Mouse (Mus musculus): ENCODE data around the gene Vps35l.

Vps35l gene

DNA sequence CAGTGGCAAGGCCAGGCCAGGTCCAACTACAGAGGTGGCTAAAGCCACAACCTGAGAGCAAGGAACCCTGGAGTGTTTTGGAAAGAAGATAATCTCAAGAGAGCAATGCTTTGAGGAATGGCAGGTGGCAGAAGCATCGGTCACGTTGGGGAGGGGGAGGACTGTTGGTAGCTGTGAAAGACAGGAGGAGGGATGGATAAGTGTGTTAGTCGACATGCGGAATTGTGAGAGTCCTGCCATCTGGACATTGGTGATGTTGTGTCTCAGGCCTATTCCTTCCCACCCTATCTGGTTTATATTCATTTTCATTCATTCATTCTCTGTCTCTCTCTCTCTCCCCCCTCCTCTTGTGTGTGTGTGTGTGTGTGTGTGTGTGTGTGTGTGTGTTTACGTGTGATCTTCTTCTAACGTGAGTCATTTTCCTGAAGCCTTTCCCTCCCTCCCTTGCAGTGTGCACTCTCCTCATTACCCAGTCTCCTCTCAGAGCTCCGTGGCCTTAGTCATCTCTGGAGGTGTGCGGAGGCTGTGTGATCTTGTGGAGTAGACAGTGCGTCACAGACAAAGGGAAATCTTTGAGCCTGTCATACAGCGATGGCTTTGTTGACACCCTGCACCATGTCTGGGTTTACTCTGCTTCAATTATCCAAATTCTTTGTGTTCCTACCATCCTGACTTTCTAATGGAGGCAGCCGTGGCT is 43.4 kb downstream of the Vps35l start:
- DNase-seq: no peak

DNA sequence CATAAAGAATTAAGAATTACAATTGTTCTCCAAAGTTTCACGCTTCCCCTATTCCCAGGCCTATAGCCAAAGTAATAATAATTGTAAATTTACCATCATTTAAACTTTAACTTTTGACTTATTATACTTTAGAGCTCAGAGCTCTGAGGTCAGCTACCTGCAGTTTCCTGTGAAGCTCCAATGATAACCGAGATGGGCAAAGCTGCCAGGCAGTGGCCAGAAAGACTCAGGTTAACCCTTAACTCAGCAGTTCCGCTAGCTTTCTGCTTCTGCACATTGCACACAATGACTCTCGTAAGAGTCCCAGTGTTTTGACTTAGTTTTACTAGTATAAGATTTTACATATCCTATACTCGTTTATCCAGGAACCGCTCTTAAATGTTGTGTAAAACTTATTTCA is 46.1 kb downstream of the Vps35l start:
- no peak for DNase-seq

DNA sequence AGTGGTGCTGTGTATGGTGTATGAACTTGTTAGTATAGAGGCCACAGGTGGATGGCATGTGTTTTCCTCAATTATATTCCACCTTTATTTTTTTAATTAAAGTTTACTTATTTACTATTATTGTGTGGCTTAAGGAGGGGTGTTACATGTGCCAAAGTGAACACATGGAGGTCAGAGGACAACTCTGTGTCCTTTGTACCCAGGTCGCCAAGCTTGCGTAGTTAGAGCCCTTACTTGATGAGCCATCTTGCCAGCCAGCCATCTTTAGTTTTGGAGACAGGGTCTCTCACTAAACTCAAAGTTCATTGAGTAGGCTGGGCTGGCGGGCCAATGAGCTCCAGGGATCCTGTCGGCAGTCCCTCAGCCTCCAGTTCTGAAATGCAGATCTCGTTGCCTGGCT is 47.3 kb downstream of the Vps35l start:
- no peak for DNase-seq

DNA sequence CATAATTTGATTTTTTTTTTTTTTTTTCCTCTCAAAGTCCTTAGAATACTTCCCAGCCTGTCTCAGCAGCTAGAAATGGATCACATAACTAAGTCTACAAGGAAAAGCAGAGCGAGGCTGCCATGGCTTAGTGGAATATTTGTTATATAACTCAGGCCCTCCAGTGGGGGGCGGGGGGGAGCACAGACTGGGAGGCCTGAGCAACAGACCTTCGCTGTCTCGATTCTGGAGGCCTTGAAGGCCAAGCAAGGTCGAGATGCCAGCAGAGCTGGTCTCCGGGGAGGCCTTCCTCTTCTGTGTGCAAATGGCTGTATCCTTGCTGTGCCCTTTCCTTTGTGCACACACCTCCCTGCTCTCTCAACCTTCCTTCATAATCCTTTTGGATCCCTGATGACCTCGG is 48.5 kb downstream of the Vps35l start:
- DNase-seq: peak in 1 of 2 experiments; percentile 46

DNA sequence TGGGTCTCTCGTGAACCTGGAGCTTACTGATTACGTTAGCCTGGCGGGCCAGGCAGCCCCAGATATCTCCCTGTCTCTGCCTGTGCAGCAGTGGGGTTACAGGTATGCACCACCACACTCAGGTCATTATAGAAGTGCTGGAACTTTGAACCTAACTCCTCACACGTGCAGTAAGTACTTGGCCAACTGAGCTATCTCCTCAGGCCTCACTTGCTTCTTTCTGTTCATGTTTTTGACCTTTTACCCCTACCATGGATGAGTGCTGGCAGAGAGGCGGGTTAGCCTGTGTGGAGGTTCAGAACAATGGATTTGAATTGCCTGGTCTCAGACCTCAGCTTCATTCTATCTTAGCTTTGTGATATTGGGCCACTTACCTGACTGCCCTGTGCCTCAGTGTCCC is 50.3 kb downstream of the Vps35l start:
- DNase-seq: no peak

DNA sequence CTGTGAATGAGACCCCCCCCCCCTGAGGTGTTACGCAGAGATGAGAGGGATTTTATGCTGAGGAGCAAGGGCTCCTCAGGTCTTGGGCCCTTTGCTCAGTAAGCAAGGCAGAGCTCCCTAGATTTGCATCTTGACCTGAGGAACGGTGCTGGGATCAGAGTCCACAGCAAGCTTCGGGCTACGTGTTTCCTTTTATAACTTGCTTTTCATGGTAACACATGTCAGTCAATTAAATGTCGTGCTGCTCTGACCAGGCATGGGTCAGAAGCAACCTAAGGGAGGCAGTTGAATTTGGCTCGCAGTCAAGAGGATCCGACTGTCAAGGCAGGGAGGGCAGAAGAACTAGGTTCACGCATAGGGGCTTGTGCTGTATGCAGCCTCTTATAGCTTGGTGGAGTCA is 53.9 kb downstream of the Vps35l start:
- DNase-seq: peak in 1 of 2 experiments; percentile 29

DNA sequence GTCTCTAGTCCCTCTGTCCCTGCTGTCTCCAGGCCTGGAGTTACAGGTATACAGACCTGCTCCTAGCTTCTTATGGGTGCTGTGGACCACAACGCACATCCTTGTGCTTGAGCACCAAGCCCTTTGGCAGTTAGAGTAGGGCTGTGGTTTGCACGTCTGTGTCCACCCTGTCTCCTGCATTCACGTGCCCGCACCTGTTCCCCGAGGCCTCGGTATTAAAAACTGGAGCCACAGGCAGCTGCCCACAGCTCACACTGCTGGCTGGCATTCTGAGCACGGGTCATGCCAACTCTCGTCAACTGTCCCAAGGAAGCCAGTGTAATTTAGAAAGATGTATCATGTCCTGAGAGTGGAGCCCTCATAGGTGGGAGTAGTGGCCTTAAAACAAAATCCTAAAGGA is 55.8 kb downstream of the Vps35l start:
- DNase-seq: no peak

DNA sequence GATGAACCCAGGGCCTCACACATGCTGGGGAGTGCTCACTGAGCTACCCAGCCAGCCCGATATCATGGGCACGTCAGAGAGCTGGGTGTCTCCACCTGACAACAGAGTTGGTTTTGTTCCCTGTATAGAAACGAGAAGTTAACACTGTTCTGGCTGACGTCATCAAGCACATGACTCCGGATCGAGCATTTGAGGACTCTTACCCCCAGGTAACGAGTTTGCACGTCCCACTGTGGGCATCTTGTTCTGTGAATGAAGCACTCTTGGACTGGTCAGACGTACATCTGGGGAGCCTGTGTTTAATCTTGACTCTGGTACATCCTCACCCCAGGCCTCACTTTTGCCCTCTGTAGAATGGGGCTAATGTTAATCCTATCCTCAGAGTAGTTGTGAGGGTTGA is 56.8 kb downstream of the Vps35l start:
- DNase-seq: no peak

DNA sequence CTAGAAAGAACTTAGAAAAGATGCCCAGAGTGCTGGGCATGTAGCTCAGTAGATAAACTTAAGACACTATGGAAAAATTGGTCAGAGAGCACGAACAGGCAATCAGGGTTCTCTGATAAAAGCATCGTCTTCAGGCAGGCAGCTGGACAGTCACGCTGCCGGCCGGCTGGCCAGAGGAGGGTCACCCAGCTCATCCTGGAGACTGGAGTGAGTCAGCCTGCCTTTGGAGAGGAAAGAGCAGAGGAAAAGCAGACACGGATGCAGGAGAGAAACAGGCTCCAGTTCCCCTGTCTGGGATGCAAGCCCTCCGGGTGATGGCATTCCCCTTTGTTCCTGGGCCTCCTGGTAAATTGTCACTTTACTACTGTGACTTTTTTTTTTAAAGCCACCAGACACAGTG is 57.6 kb downstream of the Vps35l start:
- DNase-seq: no peak

DNA sequence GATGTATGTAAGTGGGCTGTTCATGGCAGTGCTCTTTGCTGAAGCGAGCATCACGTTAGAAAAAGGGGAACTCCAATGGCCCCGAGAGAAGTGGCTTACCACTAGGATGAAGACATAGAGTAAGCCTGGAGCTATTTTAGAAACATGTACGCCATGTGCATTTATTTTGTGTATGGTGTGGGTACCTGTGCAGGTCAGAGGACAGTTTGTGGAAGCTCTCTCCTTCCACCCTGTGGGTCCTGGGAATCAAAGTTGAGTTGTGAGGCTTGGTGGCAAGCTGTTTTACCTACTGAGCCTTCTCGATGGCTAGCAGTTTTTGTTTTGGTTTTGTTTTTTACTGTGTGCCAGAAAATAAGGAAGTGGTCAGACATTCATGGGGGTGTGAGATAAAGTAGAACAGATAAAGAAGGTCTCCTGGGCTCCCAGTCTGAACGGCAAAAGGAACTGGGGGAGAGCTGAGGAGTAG is 58.1 kb downstream of the Vps35l start:
- DNase-seq: no peak

DNA sequence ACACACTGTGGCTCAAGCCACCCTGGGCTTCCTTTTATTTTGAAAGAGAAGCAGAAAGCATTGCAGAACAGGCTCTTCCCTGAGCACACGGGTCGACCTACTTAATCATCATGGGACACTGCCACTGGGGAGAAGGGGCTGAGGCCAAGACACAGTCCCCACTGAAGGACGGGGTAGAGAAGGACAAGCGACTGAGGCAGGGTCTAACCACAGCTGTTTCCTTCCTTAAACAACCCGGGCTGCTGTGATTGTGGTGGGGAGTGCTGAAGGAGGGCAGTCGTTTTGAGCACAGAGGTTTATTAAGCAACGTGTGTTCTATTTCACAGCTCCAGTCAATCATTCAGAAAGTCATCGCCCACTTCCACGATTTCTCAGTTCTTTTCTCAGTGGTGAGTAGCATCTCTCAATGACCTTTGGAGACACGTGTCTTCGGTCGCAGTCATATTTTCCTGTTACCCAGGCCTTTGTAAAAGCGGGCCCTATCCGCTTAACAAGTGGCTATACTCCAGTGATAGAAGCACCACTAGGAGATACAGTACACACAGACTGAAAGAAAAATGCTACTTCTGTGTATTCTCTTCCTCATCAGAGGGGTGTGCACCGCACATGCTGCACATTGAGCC is 60.2 kb downstream of the Vps35l start:
- DNase-seq: no peak

DNA sequence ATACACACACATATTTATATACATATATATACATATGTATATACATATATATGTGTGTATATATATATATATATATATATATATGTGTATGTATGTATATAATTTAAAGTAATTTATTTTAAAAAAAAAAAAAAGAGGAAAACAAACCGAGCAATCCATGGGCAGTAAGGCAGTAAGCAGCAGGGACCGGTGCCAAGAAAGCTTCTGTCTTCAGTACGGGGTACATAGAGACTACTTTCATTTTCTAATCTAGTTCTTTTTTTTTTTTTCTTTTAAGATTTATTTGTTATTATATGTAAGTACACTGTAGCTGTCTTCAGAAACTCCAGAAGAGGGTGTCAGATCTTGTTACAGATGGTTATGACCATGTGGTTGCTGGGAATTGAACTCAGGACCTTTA is 61.8 kb downstream of the Vps35l start:
- DNase-seq: peak; percentile 36 to 45

DNA sequence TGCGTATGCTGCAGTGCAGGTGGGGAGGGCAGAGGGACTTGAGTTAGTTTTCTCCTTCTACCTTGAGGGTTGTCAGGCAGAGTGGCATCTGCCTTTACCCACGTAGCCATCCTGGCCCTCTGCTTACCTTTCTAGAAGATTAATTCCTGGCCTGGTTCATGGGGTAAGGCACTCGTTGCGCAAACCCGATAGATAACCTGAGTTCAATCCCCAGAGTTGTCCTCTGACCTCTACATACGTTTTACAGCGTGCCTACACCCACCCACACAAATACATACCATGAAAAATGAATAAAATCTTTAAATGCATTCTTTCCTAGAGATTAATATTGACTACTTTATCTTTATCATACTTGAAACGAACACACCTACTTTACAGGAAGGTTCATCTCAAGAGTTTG is 63.4 kb downstream of the Vps35l start:
- DNase-seq: no peak

DNA sequence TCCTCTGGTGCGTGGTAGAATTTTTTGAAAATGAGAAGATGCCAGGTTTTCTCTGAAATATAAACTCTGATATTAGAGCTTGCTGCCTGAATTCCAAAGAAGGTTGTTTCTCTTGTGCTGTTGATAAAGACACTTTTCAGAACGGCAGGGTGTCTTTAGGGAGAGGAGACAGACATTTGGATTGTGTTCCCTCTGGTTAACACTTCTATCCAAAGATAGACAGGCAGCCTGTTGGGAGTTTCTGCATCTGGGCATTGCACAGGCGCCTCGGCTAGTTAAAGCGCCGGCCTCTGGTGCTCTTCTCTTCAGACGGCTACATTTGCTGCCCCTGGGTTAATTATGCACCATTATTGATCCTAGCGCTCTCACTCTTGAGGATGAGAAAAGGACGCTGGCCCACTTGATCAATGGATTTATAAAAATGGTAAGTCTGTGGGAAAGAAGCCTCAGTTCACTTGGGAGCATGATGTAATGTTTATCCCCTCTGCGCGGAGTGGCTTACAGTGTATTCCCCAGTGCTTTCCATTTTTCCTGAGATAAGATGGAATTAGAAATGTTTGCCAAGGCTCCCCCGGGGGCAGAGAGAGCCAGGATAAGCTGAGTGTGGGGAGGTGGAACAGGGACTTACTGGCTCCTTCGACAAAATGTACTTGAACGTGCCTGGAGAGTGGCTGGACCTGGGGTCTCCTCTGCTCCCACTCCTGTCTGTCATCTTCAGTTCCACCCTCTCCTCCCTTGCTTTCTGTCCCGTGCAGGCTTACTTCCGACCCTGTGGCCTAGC is 66.8 kb downstream of the Vps35l start:
- DNase-seq: no peak

DNA sequence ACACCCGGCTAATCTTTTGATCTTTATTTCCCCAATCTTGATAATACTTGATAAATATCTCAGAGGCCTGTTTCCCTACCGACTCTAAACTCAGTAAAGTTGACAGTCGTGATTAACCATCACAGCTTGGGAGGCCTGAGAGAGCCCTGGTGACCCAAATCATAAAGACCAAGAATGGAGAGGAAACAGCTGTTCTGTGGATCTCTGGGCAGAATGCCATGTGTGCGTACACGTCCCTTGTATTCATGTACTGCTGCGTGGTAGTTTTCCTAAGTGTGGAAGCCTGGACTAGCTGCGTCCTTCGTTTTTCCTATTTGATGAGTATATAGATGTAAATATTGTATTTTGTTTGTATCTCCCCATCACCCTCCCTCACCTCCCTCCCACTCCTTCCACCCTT is 67.9 kb downstream of the Vps35l start:
- peak; percentile 24 to 31 for DNase-seq

DNA sequence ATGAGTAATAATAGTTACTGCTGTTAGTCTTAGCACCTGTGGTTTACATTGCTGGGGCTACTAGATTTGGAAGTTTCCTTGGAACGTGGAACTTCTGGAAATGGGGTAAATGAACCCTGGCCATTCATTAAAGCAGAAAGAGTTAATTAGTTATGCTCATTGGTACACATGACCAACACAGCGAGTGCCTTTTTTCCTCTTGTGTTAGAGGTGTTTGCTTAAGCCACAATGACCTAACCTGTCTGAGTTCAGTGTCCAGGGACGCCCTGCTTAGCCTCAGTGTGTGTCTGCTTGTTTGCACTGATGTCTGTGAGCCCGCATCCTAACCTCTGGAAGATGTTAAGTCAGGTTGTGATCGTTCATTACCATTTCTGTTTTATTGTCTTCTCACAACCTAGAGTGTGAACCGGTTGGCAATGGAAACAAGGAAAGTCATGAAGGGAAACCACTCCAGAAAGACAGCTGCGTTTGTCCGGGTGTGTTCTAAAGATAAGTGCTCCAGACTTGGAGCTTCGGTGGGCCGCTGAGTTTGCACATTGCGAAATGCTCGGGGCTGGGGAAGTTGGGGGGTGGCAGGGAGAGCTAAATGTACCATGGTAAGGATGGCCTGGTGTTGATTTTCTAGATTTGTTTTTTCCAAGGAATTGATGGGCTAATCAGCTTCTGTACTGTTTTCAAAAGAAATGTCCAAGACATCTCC is 71.5 kb downstream of the Vps35l start:
- no peak for DNase-seq

DNA sequence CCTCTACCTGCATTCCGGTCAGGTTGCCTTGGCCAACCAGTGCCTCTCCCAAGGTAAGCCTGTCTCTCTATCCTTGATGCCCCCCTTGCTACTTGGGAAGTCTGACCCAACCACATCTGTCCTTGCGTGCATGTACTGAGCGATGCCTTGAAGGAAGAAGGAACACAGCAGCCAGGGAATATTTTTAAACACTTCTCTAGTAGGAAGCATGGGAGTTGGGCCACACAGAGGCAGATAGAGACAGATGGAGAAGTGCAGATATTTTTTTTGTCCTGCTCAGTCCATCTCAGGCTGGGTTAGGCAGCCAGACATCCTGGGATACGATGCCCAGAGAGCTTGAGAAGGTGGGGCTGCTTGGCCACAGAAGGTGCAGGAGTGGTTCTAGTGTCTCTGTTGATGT is 73.6 kb downstream of the Vps35l start:
- no peak for DNase-seq

DNA sequence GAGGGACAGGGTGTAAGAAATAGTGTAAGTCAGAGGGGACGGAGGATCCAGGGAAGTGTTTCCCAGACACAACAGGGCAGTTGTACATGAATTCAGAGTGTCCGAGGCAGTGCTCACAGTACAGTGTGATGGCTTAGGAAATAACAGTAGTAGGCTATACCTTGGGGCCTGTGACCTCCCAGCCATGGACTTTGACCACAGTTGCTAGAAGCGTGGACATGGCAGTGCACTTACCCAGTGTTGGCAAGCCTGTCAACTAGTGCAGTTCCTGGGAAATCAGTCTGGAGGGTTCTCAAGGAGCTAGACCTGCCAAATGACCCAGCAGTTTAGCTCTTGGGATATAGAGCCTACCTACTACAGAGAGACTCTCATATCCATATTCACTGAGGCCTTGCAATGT is 76.2 kb downstream of the Vps35l start:
- no peak for DNase-seq

DNA sequence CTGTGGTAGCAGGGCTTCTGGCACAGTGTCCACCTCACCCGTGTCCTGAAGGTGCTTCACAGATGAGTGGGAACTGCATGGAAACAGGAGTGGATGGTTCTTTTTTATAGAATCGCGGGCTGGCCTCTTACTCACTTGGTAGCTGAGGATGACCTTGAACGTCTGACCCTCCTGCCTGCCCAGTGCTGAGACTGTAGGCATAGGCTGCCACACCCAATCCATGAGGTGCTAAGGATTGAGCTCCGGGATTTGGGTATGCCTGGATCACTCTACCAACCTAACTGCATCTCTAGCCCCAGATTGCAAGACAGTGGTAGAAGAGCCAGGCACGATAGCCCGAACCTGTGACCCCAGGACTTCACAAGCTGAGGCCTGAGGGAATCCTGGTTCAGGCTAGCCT is 77.7 kb downstream of the Vps35l start:
- no peak for DNase-seq

DNA sequence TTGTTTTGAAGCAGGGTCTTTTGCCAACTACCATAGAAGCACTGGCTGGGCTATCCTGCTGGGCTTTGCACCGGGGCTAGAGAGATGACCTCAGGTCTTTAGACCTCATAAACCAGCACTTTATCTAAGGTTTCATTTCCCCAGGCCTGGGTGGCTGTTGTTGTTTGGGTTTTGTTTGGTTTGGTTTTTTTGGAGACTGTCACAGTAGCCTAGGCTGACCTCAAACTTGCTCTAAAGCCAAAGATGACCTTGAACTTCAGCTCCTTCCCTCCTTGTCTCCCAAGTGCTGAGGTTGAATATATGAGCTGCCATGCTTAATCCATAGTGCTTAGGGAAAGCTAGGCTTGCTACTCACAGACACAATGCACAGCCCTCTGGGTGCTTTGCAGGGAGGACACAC is 79.6 kb downstream of the Vps35l start:
- DNase-seq: no peak

DNA sequence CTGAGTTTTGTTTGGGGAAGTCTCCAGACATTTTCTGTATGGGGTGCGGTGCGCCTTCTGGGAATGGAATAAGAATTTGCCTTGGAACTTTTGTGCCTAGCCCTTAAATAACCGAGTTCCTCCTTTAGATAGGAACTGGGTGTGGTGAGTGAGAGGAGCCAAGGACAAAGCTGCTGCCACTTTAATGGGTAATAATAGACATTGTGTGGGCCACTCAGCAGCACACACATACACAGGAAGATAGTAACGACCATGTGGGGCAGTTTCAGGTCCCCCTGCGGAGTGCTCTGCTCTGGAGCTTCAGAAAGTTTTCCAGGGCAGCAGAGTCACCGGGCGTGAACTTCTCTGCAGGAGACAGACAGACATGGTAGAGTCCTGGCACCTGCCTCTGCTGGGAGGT is 81.3 kb downstream of the Vps35l start:
- DNase-seq: no peak

DNA sequence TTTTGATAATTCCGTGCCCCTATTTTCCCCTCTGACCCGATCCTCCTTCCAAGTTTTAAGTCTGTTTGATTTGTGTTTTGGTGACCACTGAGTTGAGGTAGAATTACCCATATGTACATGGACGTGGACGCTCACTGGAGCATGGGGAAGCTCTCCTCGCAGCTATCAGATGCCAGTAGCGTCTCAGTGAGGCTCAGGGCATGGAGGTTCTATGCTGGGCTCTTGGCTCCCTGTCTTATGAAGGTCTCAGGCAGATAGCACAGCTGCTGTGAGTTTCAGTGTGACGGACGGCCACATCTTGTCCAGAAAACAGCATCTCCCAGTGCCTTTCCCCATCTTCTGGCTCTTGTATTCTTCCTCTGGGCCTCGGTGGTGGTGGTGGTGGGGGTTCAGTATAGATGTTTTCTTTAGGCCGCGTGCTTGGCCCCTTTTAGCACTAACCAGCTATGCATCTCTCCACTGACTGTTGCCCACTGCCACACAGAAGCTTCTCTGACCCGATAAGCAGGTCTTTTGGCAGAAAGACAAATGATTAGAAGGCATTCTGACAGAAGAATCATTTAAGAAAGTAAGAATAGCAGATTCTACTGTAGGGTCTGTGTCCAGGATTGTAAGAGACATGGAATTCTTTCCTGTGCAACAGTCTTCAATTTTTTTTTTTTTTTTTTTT is 82.0 kb downstream of the Vps35l start:
- no peak for DNase-seq

DNA sequence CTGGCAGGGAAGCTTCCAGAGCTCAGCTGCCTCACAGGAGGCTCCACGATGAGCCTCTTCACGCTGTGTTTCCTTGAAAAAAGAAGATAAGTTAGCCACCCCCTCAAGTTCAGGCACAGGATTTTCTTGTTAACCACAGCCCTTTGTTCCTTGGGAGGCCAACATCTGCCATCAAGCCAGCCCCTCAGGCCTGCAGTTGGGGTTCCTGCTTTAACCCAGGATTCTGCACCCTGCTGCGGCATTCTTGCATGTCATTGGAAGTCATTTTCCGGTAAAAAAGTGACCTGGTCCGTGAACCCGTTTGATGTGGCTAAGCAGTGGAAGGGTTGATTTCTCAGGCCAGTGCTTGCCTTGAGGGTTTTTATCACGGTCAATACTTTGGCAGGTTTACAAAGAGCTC is 84.4 kb downstream of the Vps35l start:
- no peak for DNase-seq

Data from cerebellum, postnatal 10 days (tissue).